ENCODE assay signal across 24 mouse cellular contexts in genomic region chr2:90576411-90576810, GRCm38 (mm10). TPM values are rescaled to one million over a fixed set of nuclear protein-coding genes. Genes with fewer than 3 reads are reported as not detected.
DNase-seq lines count a peak whose midpoint lies in the region; ATAC-seq and TF ChIP-seq lines count a peak whose summit lies in the region.
"Had no signal": no experiment of that assay in that cellular context is flagged by ENCODE, and none has a peak within 500 bp of the region (broad histone marks: within the 10 kb centered on the region; RNA-seq: fewer than 3 reads in every experiment).

No protein-coding gene starts in this region.

- H3K36me3 ChIP-seq in kidney, embryonic 14.5 days (ENCODE audit: control insufficient read depth, insufficient read depth, low read length): no peaks in the 10 kb centered on the region
- H3K36me3 ChIP-seq in liver, embryonic 14.5 days (replicated peaks; ENCODE audit: control insufficient read depth, insufficient read depth, low read depth): no peaks in the 10 kb centered on the region
- H3K36me3 ChIP-seq: embryonic facial prominence, embryonic 13.5 days; hindbrain, embryonic 13.5 days; limb, embryonic 13.5 days; midbrain, embryonic 13.5 days; stomach, embryonic 15.5 days had no signal

- 77% methylated on average over 6 of the region's 6 CpGs for WGBS in kidney, embryonic 14.5 days
- WGBS in lung, adult 2 months: 82% methylated on average over 6 of the region's 6 CpGs
- WGBS in liver, embryonic 14.5 days (ENCODE audit: insufficient replicate concordance): 80% methylated on average over 6 of the region's 6 CpGs

- no peak overlapping the region for H3K27ac ChIP-seq in kidney, embryonic 14.5 days (ENCODE audit: low read depth, low read length)
- H3K27ac ChIP-seq in bone marrow macrophage, adult 2 months (ENCODE audit: insufficient read depth, low read depth, low read length): peak overlapping the region; percentile 98
- H3K27ac ChIP-seq in liver, embryonic 14.5 days: peak overlapping the region; percentile 35; the same call in 1 of the 2 replicates
- H3K27ac ChIP-seq: embryonic facial prominence, embryonic 13.5 days; hindbrain, embryonic 13.5 days; kidney, postnatal 0 days; limb, embryonic 13.5 days; midbrain, embryonic 13.5 days; stomach, embryonic 15.5 days had no signal

- no peak overlapping the region for H3K9ac ChIP-seq in kidney, embryonic 14.5 days (ENCODE audit: low read depth, low read length)
- H3K9ac ChIP-seq in liver, embryonic 14.5 days (replicated peaks): no peak overlapping the region
- H3K9ac ChIP-seq: embryonic facial prominence, embryonic 13.5 days; forebrain, postnatal 0 days; hindbrain, embryonic 13.5 days; limb, embryonic 13.5 days; midbrain, embryonic 13.5 days; stomach, embryonic 15.5 days had no signal

- H3K4me2 ChIP-seq in kidney, embryonic 14.5 days (replicated peaks; ENCODE audit: low read depth, low read length): no peak overlapping the region
- H3K4me2 ChIP-seq in liver, embryonic 14.5 days (ENCODE audit: low read depth): 0 out of 2 replicates have a peak overlapping the region, but pooled peaks have one; percentile 3
- H3K4me2 ChIP-seq: embryonic facial prominence, embryonic 13.5 days; heart, embryonic 11.5 days; hindbrain, embryonic 13.5 days; limb, embryonic 13.5 days; midbrain, embryonic 13.5 days; stomach, embryonic 15.5 days had no signal

- TF ChIP-seq EP300 in liver, embryonic 14.5 days (IDR thresholded peaks at IDR 0.05; ENCODE audit: low read depth): no peak

- DNase-seq in kidney, adult 18-20 months: peak; percentile 0
- DNase-seq in lung, adult 2 months: peak; percentile 2
- DNase-seq in lung, postnatal 25 days (ENCODE audit: low spot score): no peak
- DNase-seq in liver, embryonic 14.5 days (ENCODE audit: low read depth in 3 of 3, low spot score in 3 of 3): no peak
- DNase-seq in urinary bladder, postnatal 25 days (ENCODE audit: low spot score): no peak
- DNase-seq: adrenal gland, adult 8-10 months; B cell, adult 2 months; forebrain, postnatal 0 days; gastrocnemius, postnatal 25 days; heart, adult 18-20 months; heart, postnatal 4 days; lung, postnatal 10 days had no signal

- no peaks in the 10 kb centered on the region for H3K27me3 ChIP-seq in kidney, embryonic 14.5 days (ENCODE audit: control insufficient read depth, insufficient read depth, low read length)
- H3K27me3 ChIP-seq in liver, embryonic 14.5 days (ENCODE audit: control insufficient read depth, insufficient read depth, low read length): no peaks in the 10 kb centered on the region
- H3K27me3 ChIP-seq: embryonic facial prominence, embryonic 13.5 days; hindbrain, embryonic 13.5 days; stomach, embryonic 15.5 days had no signal

- H3K4me1 ChIP-seq in kidney, embryonic 14.5 days (ENCODE audit: control insufficient read depth, insufficient read depth, low read length): peaks cover 14% of the 10 kb centered on the region; the same call in 1 of the 2 replicates
- peaks cover 3% of the 10 kb centered on the region; the same call in 1 of the 2 replicates for H3K4me1 ChIP-seq in lung, adult 2 months (ENCODE audit: control insufficient read depth, insufficient read depth, low read length)
- peaks cover 41% of the 10 kb centered on the region for H3K4me1 ChIP-seq in bone marrow macrophage, adult 2 months (ENCODE audit: control insufficient read depth, insufficient read depth, low read length)
- H3K4me1 ChIP-seq in liver, embryonic 14.5 days (replicated peaks; ENCODE audit: control insufficient read depth in 2 of 2, insufficient read depth in 2 of 2, low read length in 1 of 2): peaks cover 12 to 44% of the 10 kb centered on the region in 2 experiments

- no peak for TF ChIP-seq POLR2A in lung, adult 2 months (IDR thresholded peaks at IDR 0.05; ENCODE audit: borderline replicate concordance, extremely low read depth, low read depth, low read length)
- TF ChIP-seq POLR2A in bone marrow macrophage, adult 2 months (IDR thresholded peaks at IDR 0.05; ENCODE audit: borderline replicate concordance, low read depth, low read length): no peak

- H3K4me3 ChIP-seq in kidney, embryonic 14.5 days (ENCODE audit: low read length): no peak overlapping the region
- no peak overlapping the region for H3K4me3 ChIP-seq in lung, adult 2 months (replicated peaks; ENCODE audit: extremely low read depth, low read depth, low read length)
- H3K4me3 ChIP-seq in bone marrow macrophage, adult 2 months (ENCODE audit: insufficient read depth, low read length): peak overlapping the region; percentile 5; the same call in 1 of the 2 replicates
- no peak overlapping the region for H3K4me3 ChIP-seq in liver, embryonic 14.5 days (ENCODE audit: insufficient read depth in 1 of 2, low read depth in 2 of 2, low read length in 2 of 2)
- H3K4me3 ChIP-seq: embryonic facial prominence, embryonic 13.5 days; hindbrain, embryonic 13.5 days; limb, embryonic 13.5 days; midbrain, embryonic 13.5 days; stomach, embryonic 15.5 days had no signal

- ATAC-seq in kidney, embryonic 14.5 days (ENCODE audit: low FRiP score, low TSS enrichment): no peak
- no peak for ATAC-seq in liver, embryonic 14.5 days (ENCODE audit: insufficient read depth)
- ATAC-seq in frontal cortex, adult (ENCODE audit: low TSS enrichment): no peak
- ATAC-seq: activated CD4-positive, CD25-positive, alpha-beta regulatory T cell, adult 4 months; forebrain, postnatal 0 days; intestine, postnatal 0 days; midbrain, embryonic 13.5 days had no signal

- TF ChIP-seq CTCF in lung, adult 2 months (IDR thresholded peaks at IDR 0.05; ENCODE audit: insufficient read depth, low read length): no peak
- no peak for TF ChIP-seq CTCF in bone marrow macrophage, adult 2 months (IDR thresholded peaks at IDR 0.05; ENCODE audit: low read depth, low read length)
- TF ChIP-seq CTCF in liver, embryonic 14.5 days (IDR thresholded peaks at IDR 0.05; ENCODE audit: low read depth): no peak

- no peaks in the 10 kb centered on the region for H3K9me3 ChIP-seq in kidney, embryonic 14.5 days (ENCODE audit: control insufficient read depth, low read length)
- H3K9me3 ChIP-seq in liver, embryonic 14.5 days (ENCODE audit: control insufficient read depth, low read length): no peaks in the 10 kb centered on the region
- H3K9me3 ChIP-seq: embryonic facial prominence, embryonic 13.5 days; hindbrain, embryonic 13.5 days; limb, embryonic 13.5 days; midbrain, embryonic 13.5 days; stomach, embryonic 15.5 days had no signal

RNA-seq across cellular contexts. Expression of gene Ptprj, which starts 4.0 kb away (rescaled TPM):
- 7.6 and 10.8 TPM in 2 replicates for polyA plus RNA-seq in kidney, embryonic 14.5 days (2014; fragmentation: Nextera tagmentation; extraction: Ambion mirVana)
- 10.1 and 16.0 TPM in 2 replicates for polyA plus RNA-seq in lung, adult 2 months (2012; rRNA removed)
- polyA plus RNA-seq in bone marrow macrophage, adult 2 months (2012; ENCODE audit: insufficient read depth, insufficient read length, missing spikeins): 204 and 241 TPM in 2 replicates
- polyA plus RNA-seq in liver, embryonic 14.5 days (2012; rRNA removed): 2.1 and 2.6 TPM in 2 replicates
- polyA plus RNA-seq in liver, embryonic 14.5 days (2014; fragmentation: Nextera tagmentation; extraction: Ambion mirVana): 2.7 and 2.8 TPM in 2 replicates

Comparison
In these comparisons a context has a peak if more than half of its experiments do, and no peak if none do; other contexts are left out.
1. DNase-seq: peak in kidney, adult 18-20 months (single experiment) and lung, adult 2 months (single experiment); none in lung, postnatal 25 days (single experiment), liver, embryonic 14.5 days (0 of 3) and urinary bladder, postnatal 25 days (single experiment).
2. RNA of gene Ptprj, which starts 4.0 kb away (polyA plus RNA-seq): 204 to 241 TPM in bone marrow macrophage, adult 2 months; 10.1 to 16.0 TPM in lung, adult 2 months, 7.6 to 10.8 TPM in kidney, embryonic 14.5 days and 2.1 to 2.8 TPM in liver, embryonic 14.5 days; every median in the first group is over 10 times any median in the second.